Mouse (Mus musculus) cerebellum, adult 2 months (tissue): ENCODE measurements at regions not wholly inside any gene's neighbourhood (a gene's known extent, or its start where the extent isn't known, plus 50 kb on each side); places are given as distances from the start of the nearest gene placed in this dataset.
A peak's percentile ranks its signal among the peaks of the same experiment; 100 is the strongest.

ENCODE experiments used
- DNase-seq, 2 experiments: peaks; one replicate each; pipeline ENCODE4 v3.0.0; 2021
- H3K27ac ChIP-seq: fragments of 200-500 bp; 2 replicates; pipeline ENCODE4 v1.5.1; 2012; ENCODE audit warnings: low read length, control low read depth, inconsistent platforms; ENCODE audit not compliant: insufficient read depth
- H3K27me3 ChIP-seq: fragments of 200-500 bp; 2 replicates; pipeline ENCODE4 v1.6.1; 2012; ENCODE audit warnings: inconsistent platforms, mild to moderate bottlenecking, low read length, moderate library complexity; ENCODE audit not compliant: control insufficient read depth, insufficient read depth
- H3K4me1 ChIP-seq: fragments of 200-500 bp; 2 replicates; pipeline ENCODE4 v1.6.1; 2011; ENCODE audit warnings: low read length; ENCODE audit not compliant: control insufficient read depth, insufficient read depth
- H3K4me3 ChIP-seq: fragments of 200-500 bp; replicated peaks from 2 replicates; pipeline ENCODE3; 2011; ENCODE audit warnings: mild to moderate bottlenecking, low read depth, low read length, control low read depth; ENCODE audit not compliant: insufficient read depth
- CTCF ChIP-seq: fragments of 200-500 bp; IDR thresholded peaks from 2 replicates; pipeline ENCODE4 v1.5.1; 2011; ENCODE audit warnings: low read depth, mild to moderate bottlenecking, control low read depth, low read length, moderate library complexity, borderline replicate concordance; ENCODE audit not compliant: insufficient read depth
- POLR2A ChIP-seq: fragments of 200-500 bp; IDR thresholded peaks from 2 replicates; pipeline ENCODE4 v1.6.1; 2011; ENCODE audit warnings: low read length, control low read depth, borderline replicate concordance; ENCODE audit not compliant: insufficient read depth
- WGBS: fragments of 180-500 bp; shearing (Covaris S2); methylation state at CpG from one replicate; pipeline ENCODE4 v1.1.7; 2018; 5-methylcytosine and 5-hydroxymethylcytosine counted together

DNA sequence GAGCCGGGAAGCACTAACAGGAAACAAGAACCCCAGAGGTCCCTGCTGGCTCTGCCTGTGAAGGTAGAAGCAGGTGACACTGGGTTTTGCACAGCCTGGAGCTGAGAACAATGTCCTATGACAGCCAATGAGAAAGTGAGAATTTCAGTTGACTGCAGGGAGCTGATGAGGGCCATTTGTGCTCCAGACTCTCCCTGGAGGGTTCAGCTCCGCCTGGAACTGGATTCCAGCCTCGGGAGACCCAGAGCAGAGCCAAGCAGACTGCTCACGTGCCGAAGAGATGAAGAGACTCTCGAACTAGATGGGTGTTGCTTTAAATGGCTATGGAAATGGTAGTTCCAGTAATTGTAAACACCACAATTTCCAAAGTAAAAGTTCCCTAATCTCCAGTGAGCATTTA, 93.5 kb downstream of the Cand1 start:
- Histone ChIP-seq H3K4me3 (no peak overlapping the region), H3K27ac (no peak overlapping the region), H3K4me1 (no peaks in the 10 kb centered on the region), H3K27me3 (no peaks in the 10 kb centered on the region)
- TF ChIP-seq POLR2A (no peak), CTCF (no peak)
- no peak for DNase-seq
- WGBS: 23% methylated on average over 6 of the region's 6 CpGs

DNA sequence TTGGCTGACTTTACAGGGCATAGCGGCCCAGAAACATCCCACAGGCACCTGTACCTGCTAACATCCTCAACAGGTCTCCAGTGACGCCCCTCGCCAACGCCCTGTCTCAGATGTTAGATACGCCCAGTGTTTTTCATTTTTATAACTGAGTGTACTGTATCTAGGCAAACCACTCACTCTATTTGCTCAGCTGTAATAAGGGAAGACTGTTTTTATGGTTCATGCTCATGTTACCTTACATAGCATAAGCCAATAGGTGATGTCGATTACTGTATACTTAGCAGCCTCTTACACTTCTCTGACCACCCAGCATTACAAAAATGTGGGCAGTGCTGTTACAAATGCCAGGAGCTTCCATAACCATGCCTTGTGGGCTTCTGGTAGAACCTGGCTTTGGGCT, 97.0 kb downstream of the Cand1 start:
- H3K27me3 ChIP-seq: no peaks in the 10 kb centered on the region
- no peak overlapping the region for H3K4me3 ChIP-seq
- no peaks in the 10 kb centered on the region for H3K4me1 ChIP-seq
- DNase-seq: no peak
- H3K27ac ChIP-seq: no peak overlapping the region
- WGBS: 95% methylated on average over 6 of the region's 6 CpGs
- TF ChIP-seq POLR2A: no peak

DNA sequence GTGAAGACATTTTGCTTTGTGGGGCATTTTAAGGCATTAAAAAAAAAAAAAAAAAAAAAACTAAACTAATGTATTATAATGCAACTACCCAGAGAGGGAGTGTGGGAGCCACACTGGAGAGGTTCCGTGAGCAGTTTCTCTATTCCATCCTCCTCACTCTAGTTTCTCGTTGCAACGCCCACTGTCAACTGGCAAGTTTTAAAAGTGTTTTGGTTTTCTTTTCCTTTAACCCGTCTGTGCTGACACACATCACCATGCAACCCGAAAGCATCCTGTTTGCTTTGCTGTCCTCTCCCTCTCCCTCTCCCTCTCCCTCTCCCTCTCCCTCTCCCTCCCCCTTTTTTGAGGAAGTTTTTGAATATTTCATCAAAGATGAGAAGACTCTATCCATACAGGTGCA, 97.5 kb downstream of the Cand1 start:
- H3K4me1 ChIP-seq: no peaks in the 10 kb centered on the region
- no peak overlapping the region for H3K27ac ChIP-seq
- 80% methylated on average over 5 of the region's 5 CpGs for WGBS
- no peaks in the 10 kb centered on the region for H3K27me3 ChIP-seq
- TF ChIP-seq CTCF (no peak), POLR2A (no peak)
- H3K4me3 ChIP-seq: no peak overlapping the region
- no peak for DNase-seq

DNA sequence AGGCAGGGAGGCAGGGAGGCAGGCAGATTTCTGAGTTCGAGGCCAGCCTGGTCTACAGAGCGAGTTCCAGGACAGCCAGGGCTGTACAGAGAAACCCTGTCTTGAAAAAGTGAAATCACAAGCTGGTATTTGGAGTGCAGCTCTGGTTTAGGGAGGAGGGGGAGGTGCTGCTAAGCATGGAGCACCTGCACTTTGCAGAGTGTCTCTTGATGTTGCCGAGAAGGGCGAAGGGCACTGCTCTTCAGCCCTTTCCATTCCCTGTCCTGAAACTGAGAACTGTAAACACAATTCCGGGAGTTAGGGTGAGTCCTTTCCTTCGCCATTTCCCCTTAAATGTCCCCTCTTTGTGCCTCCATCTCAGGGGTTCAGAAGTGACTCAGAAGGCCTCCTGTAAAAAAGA, 101.6 kb downstream of the Cand1 start:
- 87% methylated on average over 6 of the region's 6 CpGs for WGBS
- Histone ChIP-seq H3K27me3 (no peaks in the 10 kb centered on the region; the same call in 1 of the 2 replicates), H3K4me1 (no peaks in the 10 kb centered on the region), H3K27ac (no peak overlapping the region), H3K4me3 (no peak overlapping the region)
- DNase-seq: no peak
- no peak for TF ChIP-seq POLR2A
- no peak for TF ChIP-seq CTCF

- 63% methylated on average over 11 of the region's 11 CpGs for WGBS
- H3K27me3 ChIP-seq: no peaks in the 10 kb centered on the region; the same call in 1 of the 2 replicates
- DNase-seq: no peak
- TF ChIP-seq POLR2A (no peak), CTCF (no peak)
- no peaks in the 10 kb centered on the region for H3K4me1 ChIP-seq
- H3K27ac ChIP-seq: no peak overlapping the region
- H3K4me3 ChIP-seq: no peak overlapping the region
These were observed 104.3 kb downstream of the Cand1 start for GRCm38 (mm10) chr10:119135489-119135924.

- 46% methylated on average over 10 of the region's 10 CpGs for WGBS
- TF ChIP-seq CTCF (no peak), POLR2A (no peak)
- DNase-seq: no peak
- Histone ChIP-seq H3K4me3 (no peak overlapping the region), H3K27ac (no peak overlapping the region), H3K4me1 (no peaks in the 10 kb centered on the region), H3K27me3 (no peaks in the 10 kb centered on the region; the same call in 1 of the 2 replicates)
These were observed 104.9 kb downstream of the Cand1 start for GRCm38 (mm10) chr10:119134797-119135488.

DNA sequence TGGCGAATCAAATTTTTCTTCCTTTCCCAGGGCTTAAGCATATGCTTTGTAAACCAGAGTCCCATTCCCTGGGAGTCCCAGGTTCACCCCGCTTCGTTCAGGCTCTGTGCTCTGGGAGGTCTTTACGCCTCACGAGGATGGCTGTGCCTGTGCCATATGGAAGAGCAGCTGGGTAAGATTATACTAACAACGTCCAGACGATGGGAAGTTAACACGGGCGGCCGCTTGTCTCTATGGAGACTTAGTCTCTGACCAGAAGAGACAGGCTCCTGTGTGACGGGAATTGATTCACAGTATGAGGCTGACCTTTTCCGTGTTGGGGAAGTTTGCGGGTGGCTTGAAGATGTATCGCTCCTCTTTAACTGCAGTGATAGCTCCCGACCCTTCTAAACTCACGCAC, 107.9 kb downstream of the Cand1 start:
- H3K4me3 ChIP-seq: peak overlapping the region; percentile 33
- H3K27me3 ChIP-seq: no peaks in the 10 kb centered on the region; the same call in 1 of the 2 replicates
- DNase-seq: peak; percentile 15 to 23
- no peaks in the 10 kb centered on the region for H3K4me1 ChIP-seq
- no peak overlapping the region for H3K27ac ChIP-seq
- TF ChIP-seq CTCF (no peak), POLR2A (no peak)
- 9% methylated on average over 16 of the region's 16 CpGs for WGBS

DNA sequence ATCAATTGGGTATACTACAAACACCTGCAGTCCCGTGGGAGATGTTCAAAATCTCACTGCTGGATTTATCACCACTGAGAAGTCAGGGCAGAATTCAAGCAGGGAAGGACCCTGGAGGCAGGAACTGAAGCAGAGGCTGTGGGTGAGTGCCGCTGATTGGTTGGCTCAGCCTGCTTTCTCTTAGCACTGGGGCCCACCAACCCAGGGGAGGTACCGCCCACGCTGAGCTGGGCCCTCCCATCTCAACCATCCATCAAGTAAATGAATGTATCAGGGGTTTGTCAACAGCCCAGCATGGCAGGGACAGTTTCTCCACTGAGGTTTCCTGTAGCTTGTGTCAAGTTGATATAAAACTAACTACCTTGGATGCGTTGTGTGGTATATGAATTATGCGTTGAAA, 109.2 kb downstream of the Cand1 start:
- no peak overlapping the region for H3K27ac ChIP-seq
- H3K27me3 ChIP-seq: no peaks in the 10 kb centered on the region; the same call in 1 of the 2 replicates
- DNase-seq: no peak
- H3K4me3 ChIP-seq: no peak overlapping the region
- 78% methylated on average over 6 of the region's 6 CpGs for WGBS
- H3K4me1 ChIP-seq: no peaks in the 10 kb centered on the region
- TF ChIP-seq CTCF (no peak), POLR2A (no peak)
